Mouse (Mus musculus) brain, embryonic 14.5 days (tissue): ENCODE results near the gene Mis12.

Experiments used
- CTCF ChIP-seq: fragments of 200-500 bp; IDR thresholded peaks from 2 replicates; pipeline ENCODE4 v1.5.1; 2012; ENCODE audit warnings: inconsistent platforms, mild to moderate bottlenecking, moderate library complexity, borderline replicate concordance; ENCODE audit not compliant: insufficient read depth, insufficient read length; ENCODE audit errors: extremely low read depth
- POLR2A ChIP-seq: fragments of 200-500 bp; IDR thresholded peaks from 2 replicates; pipeline ENCODE4 v1.6.1; 2012; ENCODE audit warnings: mild to moderate bottlenecking, inconsistent platforms, borderline replicate concordance; ENCODE audit not compliant: poor library complexity, insufficient read depth, insufficient read length, severe bottlenecking; ENCODE audit errors: extremely low read depth

DNA sequence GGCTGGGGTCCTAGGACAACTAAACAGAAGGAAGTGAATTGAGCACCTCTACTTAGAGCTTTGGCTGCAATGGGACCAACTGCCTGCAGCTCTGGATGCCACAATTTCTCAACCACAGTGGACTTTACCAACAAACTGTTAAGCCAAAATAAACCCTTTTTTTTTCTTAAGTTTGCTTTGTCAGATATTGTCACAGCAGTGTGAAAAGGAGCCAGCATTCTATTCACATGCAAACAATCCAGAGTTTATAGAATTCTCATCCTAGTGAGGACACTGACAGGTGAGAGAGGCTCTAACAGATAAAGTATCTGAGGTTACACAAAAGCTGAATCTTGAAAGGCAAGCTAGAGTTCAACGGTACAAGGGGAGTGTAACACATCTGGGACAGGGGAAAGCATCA is 2.4 kb upstream of the Mis12 start:
- TF ChIP-seq CTCF, result no peak
- TF ChIP-seq POLR2A, result no peak
